Mouse (Mus musculus) kidney, adult 18-20 months (tissue): ENCODE measurements at regions not wholly inside any gene's neighbourhood (a gene's known extent, or its start where the extent isn't known, plus 50 kb on each side); places are given as distances from the start of the nearest gene placed in this dataset.

Experiments used
- DNase-seq: peaks from one replicate; pipeline ENCODE4 v3.0.0; 2021

GRCm38 (mm10) chr7:59711741-59712140 is 293.1 kb downstream of the Snurf start:
- DNase-seq: peak; percentile 7
